Mouse (Mus musculus) right cerebral cortex, postnatal 36 days (tissue): Measurements from ENCODE around the gene Cpt1a.

Experiments
- DNase-seq, 2 experiments: peaks; one replicate each; pipeline ENCODE4 v3.0.0; 2022; ENCODE audit warnings: low spot score in 2 of 2, mixed read lengths in 1 of 2

The Cpt1a gene

GRCm38 (mm10) chr19:3324931-3325711 lies 3.0 kb downstream of the Cpt1a start:
- DNase-seq = peak in 1 of 2 experiments; percentile 57

DNA sequence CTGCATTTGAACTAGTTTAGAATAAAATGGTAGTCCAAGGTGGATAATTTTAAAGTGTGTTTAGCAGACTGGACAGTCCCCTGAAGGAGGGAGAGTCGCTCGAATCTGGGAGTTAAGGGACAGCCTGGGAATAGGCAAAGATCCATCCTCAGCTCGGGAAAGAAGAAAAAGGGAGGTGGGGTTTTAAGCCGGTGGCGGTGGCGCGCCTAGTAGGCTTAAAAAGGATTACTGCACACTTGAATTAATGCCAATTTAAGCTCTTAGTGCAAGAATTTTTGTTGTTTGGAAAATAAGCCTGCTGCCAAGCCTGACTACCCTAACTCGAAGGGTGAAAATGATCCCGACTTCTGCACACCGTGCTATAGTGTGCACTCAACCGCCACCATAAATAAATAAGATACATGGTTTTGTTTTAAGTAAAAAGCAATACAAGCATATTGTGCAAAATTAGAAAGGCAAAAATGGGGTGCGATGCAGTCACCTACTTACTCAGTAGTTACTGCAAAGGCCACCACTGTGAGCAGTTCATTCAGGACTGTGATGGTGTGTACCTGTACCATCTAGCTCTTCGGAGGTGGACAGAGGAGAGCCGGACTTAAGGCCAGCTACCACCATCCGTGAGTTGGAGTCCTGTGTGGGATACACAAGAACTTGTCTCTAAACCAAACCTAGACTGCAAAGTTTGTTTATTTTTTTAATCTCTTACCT lies 3.8 kb downstream of the Cpt1a start:
- DNase-seq = no peak

DNA sequence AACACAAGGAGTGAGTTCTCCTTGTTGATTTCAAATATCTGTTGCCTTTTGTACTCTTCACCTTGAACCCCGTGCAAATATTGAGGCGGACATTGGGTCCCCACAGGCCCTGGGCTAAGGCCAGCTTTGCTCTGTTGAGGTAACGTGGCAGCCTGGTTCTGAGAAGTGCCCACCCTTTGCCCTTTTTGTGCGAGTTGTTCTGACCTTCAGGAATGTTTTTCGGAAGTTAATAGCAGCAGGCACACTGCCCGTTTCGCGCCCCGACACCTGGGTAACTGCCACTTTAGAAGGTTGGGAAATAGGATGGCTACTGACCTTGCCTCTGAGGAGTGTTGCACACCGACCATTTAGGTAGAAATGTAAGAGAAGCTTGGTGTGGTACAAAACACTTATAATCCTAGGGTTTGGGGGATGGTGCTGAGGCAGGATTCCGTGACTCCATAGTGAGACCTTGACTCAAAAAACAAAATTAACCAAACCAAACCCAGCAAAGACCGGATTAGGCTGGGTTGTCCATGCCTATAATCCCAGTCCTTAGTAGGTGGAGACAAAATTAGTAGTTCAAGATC lies 4.4 kb downstream of the Cpt1a start:
- no peak for DNase-seq

- no peak for DNase-seq
Measured at GRCm38 (mm10) chr19:3333247-3333646, 11.1 kb downstream of the Cpt1a start.

GRCm38 (mm10) chr19:3333694-3334515 lies 11.8 kb downstream of the Cpt1a start:
- no peak for DNase-seq

DNA sequence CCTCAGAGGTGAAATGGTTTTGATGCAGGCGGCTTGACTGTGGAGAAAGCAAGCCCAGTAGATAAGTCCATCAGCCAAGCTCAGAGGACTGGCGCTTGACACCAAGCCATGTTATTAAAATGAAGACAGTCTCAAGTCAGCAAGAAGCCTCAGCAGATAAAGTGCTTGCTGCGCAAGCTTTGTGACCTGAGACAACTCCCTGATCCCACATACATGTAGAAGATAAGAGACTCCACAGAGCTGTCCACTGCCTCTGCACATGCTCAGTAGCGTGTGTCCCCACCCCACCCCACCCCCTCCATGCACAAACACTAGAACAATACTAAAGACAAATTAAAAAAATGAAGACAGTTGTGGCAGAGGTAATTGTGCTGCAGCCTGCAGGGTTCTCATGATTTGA lies 12.4 kb downstream of the Cpt1a start:
- no peak for DNase-seq

- DNase-seq = no peak
Measured at GRCm38 (mm10) chr19:3335917-3336316, 13.8 kb downstream of the Cpt1a start.

- DNase-seq = no peak
Measured at GRCm38 (mm10) chr19:3336485-3337255, 14.5 kb downstream of the Cpt1a start.

DNA sequence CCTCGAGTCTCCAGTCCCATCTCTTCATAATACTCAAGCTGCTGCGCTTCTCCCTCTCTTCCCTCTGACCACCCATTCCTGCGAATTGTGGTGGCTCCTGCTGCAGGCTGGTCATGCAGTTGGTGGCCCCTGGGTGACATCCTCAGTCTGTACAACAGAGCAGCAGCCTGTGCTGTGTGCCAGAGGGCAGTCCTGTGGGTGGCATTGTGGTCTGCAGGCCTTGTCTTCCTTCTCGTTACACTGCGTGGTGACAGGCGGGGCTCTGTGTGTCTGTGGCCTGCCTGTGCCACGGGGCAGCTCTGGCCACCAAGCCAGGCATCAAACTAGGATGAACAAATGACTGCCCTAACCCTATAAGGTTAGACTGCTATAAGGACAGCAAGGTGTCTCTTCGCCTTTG lies 17.1 kb downstream of the Cpt1a start:
- no peak for DNase-seq

- DNase-seq = peak; percentile 27 to 76
Measured at GRCm38 (mm10) chr19:3341021-3341420, 18.9 kb downstream of the Cpt1a start.

- no peak for DNase-seq
Measured at GRCm38 (mm10) chr19:3343929-3344328, 21.8 kb downstream of the Cpt1a start.

GRCm38 (mm10) chr19:3344636-3345544 lies 22.8 kb downstream of the Cpt1a start:
- no peak for DNase-seq

DNA sequence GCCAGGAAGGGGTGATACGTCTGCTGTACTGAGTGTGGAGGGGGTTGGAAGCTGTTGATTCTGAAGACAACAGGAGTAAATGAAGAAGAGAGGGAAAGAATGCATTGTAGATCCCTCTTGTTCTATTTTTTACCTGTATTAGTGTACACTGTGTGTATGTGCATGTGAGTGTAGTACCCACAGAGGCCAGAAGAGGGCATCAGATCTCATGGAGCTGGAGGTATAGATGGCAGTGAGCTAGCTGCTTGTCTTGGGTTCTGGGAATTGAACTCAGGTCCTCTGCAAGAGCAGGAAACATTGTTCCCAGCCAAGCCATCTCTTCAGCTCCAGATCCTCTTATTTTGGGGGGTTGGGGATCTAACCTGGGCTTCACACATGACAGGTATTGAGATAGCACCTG lies 25.6 kb downstream of the Cpt1a start:
- DNase-seq = no peak

DNA sequence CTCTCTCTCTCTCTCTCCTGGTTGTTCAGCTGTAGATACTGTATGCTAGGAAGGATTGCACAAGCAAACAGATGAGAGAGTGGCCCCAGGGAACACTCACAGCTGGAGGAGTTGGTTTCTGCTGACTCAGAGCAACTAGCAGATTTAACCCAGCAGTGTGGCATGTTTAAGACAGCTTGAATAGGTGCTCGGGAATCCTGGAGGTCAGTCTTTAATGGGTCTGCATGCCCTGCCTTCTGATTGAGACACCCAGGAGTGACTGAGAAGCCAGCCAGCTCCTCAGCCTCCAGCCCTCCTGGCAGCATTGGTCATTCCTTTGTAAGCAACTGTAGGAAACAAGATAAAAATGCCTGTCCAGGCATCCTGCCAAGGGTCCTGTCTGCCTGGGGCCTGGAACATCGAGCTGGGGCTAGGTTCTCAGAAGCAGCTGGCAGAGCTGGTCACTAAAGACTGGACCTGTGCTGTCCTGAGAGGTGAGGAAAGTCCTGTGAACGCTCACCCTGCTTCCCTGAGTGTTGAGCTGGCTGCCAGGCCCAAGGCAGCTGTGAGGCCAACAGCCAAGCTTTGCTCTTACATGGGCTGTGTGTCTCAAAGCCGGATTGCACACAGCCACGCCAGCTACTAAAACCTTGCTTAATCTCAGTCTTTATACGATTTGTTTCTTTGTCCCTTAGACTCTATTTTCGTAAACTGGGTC lies 31.4 kb downstream of the Cpt1a start:
- DNase-seq = no peak

- DNase-seq = no peak
Measured at GRCm38 (mm10) chr19:3355096-3355495, 33.0 kb downstream of the Cpt1a start.

GRCm38 (mm10) chr19:3356516-3356915 lies 34.4 kb downstream of the Cpt1a start:
- no peak for DNase-seq

DNA sequence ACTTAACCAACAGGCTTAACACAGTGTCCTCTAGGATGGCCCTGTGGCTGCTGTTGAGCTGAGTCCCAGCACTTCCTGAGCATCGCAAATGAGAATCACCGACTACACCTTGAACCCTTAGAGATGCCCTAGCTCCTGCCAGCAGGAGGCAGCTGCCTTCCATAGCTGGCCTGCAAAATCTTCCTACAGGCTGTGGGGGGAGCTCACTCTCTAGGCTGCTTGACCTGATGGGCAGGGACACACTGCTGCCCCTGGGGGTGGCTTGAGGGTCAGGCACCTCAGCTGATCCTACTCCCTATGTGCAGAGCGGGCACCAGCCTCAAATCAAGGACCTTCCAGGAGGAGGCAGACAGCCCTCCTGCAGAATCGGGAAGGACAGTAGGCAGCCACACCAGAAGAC lies 35.5 kb downstream of the Cpt1a start:
- DNase-seq = no peak

DNA sequence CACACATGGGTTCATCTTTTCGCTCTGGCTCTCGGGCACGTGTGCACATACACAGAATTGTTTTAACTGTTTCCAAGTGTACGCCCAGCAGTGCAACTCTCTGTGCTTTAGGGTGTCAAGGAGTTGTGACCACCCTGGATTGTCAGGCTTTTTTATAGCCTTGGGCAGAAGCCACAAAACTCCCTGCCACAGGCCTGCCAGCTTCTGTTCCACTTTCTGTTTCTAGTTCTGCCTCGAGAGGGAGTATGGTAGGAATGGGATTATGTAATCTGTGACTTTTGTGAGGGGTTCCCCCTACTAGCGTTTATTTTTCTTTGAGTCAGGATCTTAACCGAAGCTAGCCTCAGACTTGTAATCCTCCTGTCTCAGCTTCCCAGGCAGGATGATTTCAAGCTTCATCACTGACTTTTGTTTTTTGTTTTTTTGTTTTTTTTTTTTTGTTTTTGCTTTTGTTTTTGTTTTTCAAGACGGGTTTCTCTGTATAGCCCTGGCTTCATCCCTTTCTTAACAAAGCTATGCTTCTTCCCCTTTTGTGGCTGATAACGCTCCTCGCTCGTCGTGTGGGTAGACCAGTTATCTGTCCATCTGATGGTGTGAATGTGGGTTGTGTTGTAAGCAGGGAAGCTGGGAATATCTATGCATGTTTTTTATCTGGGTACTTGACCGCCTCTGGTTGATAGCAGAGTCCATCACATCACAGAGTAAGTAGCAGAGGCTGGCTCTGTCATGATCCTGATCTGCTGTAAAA lies 37.9 kb downstream of the Cpt1a start:
- DNase-seq = no peak

DNA sequence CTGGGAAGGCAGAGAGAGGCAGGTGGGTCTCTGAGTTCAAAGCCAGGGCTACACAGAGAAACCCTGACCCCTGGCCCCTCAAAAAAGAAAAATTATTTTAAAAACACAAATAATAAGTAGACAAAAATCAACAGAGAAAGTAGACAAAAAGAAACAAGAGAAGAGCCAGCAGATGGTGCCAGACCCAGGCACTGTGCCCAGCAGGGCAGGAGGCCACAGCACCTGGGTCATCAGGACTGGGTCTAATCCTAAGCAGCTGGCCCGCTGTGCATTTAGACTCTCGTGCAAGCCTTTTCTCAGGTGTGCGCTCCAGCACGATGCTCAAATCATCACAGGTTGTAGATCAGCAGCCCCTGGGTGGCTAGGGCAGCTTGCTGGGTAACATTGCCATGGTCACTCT lies 41.4 kb downstream of the Cpt1a start:
- DNase-seq = no peak
